Mouse (Mus musculus) lung, postnatal 0 days (tissue): ENCODE results near the gene Itgam. TPM values are rescaled to one million over a fixed set of nuclear protein-coding genes. Genes with fewer than 3 reads are reported as not detected.

Source experiments
- ATAC-seq: fragments of 200-750 bp; cut with Nextera tagmentation; 2 replicates; pipeline ENCODE4 v1.8.0; 2017; ENCODE audit warnings: moderate library complexity
- DNase-seq: peaks from one replicate; pipeline ENCODE4 v3.0.0-alpha.2; 2016; ENCODE audit warnings: low spot score
- H3K27ac ChIP-seq: fragments of 300-500 bp; sonication (generic); 2 replicates; pipeline ENCODE4 v1.5.1; 2014; ENCODE audit warnings: antibody characterized with exemption, mild to moderate bottlenecking, low read length, mixed read lengths
- H3K27me3 ChIP-seq: fragments of 300-500 bp; sonication (generic); replicated peaks from 2 replicates; pipeline ENCODE4 v1.6.1; 2014; ENCODE audit warnings: low read length, mixed read lengths; ENCODE audit not compliant: insufficient read depth
- H3K36me3 ChIP-seq: fragments of 300-500 bp; sonication (generic); 2 replicates; pipeline ENCODE4 v1.6.1; 2014; ENCODE audit warnings: low read length, mixed read lengths; ENCODE audit not compliant: insufficient read depth
- H3K4me1 ChIP-seq: fragments of 300-500 bp; sonication (generic); 2 replicates; pipeline ENCODE4 v1.6.1; 2014; ENCODE audit warnings: antibody characterized with exemption, low read depth, low read length, mixed read lengths; ENCODE audit not compliant: insufficient read depth
- H3K4me2 ChIP-seq: fragments of 300-500 bp; sonication (generic); replicated peaks from 2 replicates; pipeline ENCODE4 v1.6.1; 2014; ENCODE audit warnings: low read depth, mild to moderate bottlenecking, low read length, moderate library complexity, mixed read lengths
- H3K4me3 ChIP-seq: fragments of 300-500 bp; sonication (generic); 2 replicates; pipeline ENCODE4 v1.5.1; 2014; ENCODE audit warnings: low read depth, low read length
- H3K9ac ChIP-seq: fragments of 300-500 bp; sonication (generic); replicated peaks from 2 replicates; pipeline ENCODE4 v1.6.1; 2014; ENCODE audit warnings: low read depth, mild to moderate bottlenecking
- H3K9me3 ChIP-seq: fragments of 300-500 bp; sonication (generic); 2 replicates; pipeline ENCODE4 v1.6.1; 2016; ENCODE audit warnings: low read length, mixed read lengths
- CTCF ChIP-seq: IDR thresholded peaks from 2 replicates; pipeline ENCODE4 v1.5.1; 2016; ENCODE audit warnings: antibody characterized with exemption, mild to moderate bottlenecking
- EP300 ChIP-seq: IDR thresholded peaks from 2 replicates; pipeline ENCODE4 v1.6.1; 2016; ENCODE audit warnings: antibody characterized with exemption, mild to moderate bottlenecking, control low read depth
- WGBS: fragments of 180-500 bp; shearing (Covaris S2); extraction: QIAGEN DNeasy Blood & Tissue Kit; methylation state at CpG from one replicate; pipeline ENCODE4 v1.1.7; 2014; 5-methylcytosine and 5-hydroxymethylcytosine counted together
- polyA plus RNA-seq: library from polyadenylated mRNA; unstranded; fragments of >200 nt; fragmentation: Nextera tagmentation; extraction: Ambion mirVana; gene quantifications from 2 replicates; pipeline ENCODE4 v1.2.1, GENCODE M21; 2015

The Itgam gene
- polyA plus RNA-seq, 1 experiment from 2014 or later, result 2.3 TPM

DNA sequence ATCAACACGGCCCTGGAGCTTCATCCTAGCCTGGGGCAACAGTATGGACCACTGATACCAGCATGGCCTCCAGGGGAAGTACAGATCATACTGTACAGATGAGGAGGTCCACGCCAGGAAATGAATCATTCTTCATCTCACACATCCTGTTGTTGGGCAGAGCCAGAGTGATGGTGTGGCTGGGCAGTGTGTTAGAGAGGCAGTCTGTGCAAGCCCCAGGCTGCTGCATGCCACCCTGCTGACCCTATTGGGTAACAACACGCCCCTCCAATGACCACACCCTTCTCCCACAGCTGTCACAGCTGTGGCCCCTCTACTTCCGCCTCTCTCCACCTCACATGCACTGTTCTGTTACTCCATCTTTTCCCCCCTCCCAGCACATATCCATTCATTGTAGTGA, 11.7 kb upstream of the Itgam start:
- Histone ChIP-seq H3K4me2 (no peak overlapping the region), H3K9me3 (no peaks in the 10 kb centered on the region), H3K4me3 (no peak overlapping the region), H3K9ac (no peak overlapping the region), H3K27ac (no peak overlapping the region), H3K36me3 (no peaks in the 10 kb centered on the region), H3K27me3 (no peaks in the 10 kb centered on the region), H3K4me1 (no peaks in the 10 kb centered on the region)
- TF ChIP-seq EP300 (no peak), CTCF (no peak)
- ATAC-seq, result peak; percentile 50; the same call in 1 of the 2 replicates
- peak; percentile 31 for DNase-seq
- 45% methylated on average over 4 of the region's 4 CpGs for WGBS

- 51% methylated on average over 5 of the region's 5 CpGs for WGBS
Measured at GRCm38 (mm10) chr7:128053061-128053460, 9.4 kb upstream of the Itgam start.

DNA sequence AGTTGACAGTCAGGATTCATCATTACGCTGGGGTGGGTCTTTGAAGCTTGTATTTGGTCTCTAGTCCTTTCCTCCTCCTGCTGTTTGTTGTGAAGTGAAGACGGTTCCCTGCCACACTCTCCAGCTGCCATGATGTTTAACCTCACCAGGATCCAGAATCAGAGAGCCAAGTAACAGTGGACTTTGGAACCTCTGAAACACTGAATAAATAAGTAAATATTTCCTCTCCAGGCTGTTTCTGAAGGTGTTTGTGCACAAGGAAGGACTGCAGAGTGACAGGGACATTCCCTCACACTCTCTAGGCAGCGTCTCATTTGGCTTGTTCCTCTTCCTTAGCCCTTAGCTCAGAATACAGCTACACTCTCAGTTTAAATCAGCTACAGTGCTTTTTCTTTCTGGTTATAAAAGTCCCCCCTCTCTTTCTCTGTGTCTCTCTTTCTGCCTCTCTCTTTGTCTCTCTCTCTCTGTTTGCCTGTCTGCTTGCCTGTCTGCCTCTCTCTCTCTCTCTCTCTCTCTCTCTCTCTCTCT, 5.5 kb upstream of the Itgam start:
- Histone ChIP-seq H3K9me3 (no peaks in the 10 kb centered on the region), H3K4me3 (no peak overlapping the region), H3K4me1 (no peaks in the 10 kb centered on the region), H3K9ac (no peak overlapping the region), H3K36me3 (no peaks in the 10 kb centered on the region), H3K27ac (no peak overlapping the region), H3K4me2 (no peak overlapping the region), H3K27me3 (no peaks in the 10 kb centered on the region)
- DNase-seq (peak; percentile 13), ATAC-seq (no peak)
- 29% methylated on average over 3 of the region's 3 CpGs for WGBS
- no peak for TF ChIP-seq EP300
- TF ChIP-seq CTCF, result no peak

More at GRCm38 (mm10) chr7:128053061-128053460, 9.4 kb upstream of the Itgam start:
- DNase-seq, result no peak
- ATAC-seq, result no peak
- Histone ChIP-seq H3K9ac (no peak overlapping the region), H3K36me3 (no peaks in the 10 kb centered on the region), H3K27me3 (no peaks in the 10 kb centered on the region), H3K4me3 (no peak overlapping the region), H3K27ac (no peak overlapping the region), H3K4me2 (no peak overlapping the region), H3K9me3 (no peaks in the 10 kb centered on the region), H3K4me1 (no peaks in the 10 kb centered on the region)
- TF ChIP-seq CTCF (no peak), EP300 (no peak)

DNA sequence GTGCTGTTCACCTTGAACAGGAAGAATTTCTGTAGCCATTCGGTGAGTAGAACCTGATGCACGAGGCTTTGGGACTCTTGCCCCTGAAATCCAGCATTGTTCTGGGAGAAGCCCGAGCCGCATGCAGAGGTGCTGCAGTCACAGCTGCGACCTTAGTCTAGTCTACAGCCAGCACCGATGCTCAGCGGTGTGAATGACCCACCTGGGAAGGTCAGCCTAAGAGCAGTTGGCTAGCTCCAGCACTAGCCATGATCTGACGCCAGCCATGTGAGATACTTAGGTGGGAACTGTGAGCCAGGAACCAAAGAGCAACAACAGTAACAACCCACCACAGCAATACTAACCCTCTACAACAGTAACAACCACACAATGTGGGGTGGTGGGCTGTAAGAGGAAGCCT, 4.6 kb upstream of the Itgam start:
- H3K9me3 ChIP-seq, result no peaks in the 10 kb centered on the region
- H3K9ac ChIP-seq, result no peak overlapping the region
- no peak overlapping the region for H3K27ac ChIP-seq
- H3K4me2 ChIP-seq, result no peak overlapping the region
- no peaks in the 10 kb centered on the region for H3K27me3 ChIP-seq
- no peaks in the 10 kb centered on the region for H3K36me3 ChIP-seq
- WGBS, result 72% methylated on average over 8 of the region's 8 CpGs
- TF ChIP-seq CTCF (no peak), EP300 (no peak)
- DNase-seq (no peak), ATAC-seq (no peak)
- H3K4me3 ChIP-seq, result no peak overlapping the region
- no peaks in the 10 kb centered on the region for H3K4me1 ChIP-seq

DNA sequence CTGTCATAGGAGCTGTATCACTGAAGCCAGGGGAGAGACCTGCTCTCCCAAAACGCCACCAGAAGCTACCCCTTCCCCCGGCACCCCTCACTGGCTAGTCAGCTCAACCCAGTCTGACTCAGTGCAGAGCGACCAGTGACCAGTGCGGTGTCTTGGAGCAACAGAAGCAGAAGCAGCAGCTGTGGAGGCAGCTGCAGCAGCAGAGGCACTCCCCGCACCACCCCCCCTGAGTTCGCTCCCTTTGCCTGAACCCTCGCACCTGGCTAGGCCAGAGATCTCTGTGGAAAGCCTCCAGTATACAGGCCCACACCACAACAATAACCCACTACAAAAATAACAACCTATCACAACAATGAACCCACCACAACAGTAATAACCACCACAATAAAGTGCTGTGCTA, 3.9 kb upstream of the Itgam start:
- Histone ChIP-seq H3K27me3 (no peaks in the 10 kb centered on the region), H3K9ac (no peak overlapping the region), H3K27ac (no peak overlapping the region), H3K4me3 (no peak overlapping the region), H3K36me3 (no peaks in the 10 kb centered on the region), H3K4me1 (no peaks in the 10 kb centered on the region), H3K4me2 (no peak overlapping the region), H3K9me3 (no peaks in the 10 kb centered on the region)
- no peak for TF ChIP-seq CTCF
- TF ChIP-seq EP300, result no peak
- DNase-seq, result no peak
- no peak for ATAC-seq
- 58% methylated on average over 7 of the region's 7 CpGs for WGBS

- H3K36me3 ChIP-seq, result no peaks in the 10 kb centered on the region
- no peak overlapping the region for H3K27ac ChIP-seq
- whole genome bisulfite sequencing, result 66% methylated on average over 4 of the region's 4 CpGs
- DNase-seq (no peak), ATAC-seq (no peak)
- H3K4me1 ChIP-seq, result no peaks in the 10 kb centered on the region
- H3K9ac ChIP-seq, result no peak overlapping the region
- H3K27me3 ChIP-seq, result no peaks in the 10 kb centered on the region
- H3K9me3 ChIP-seq, result no peaks in the 10 kb centered on the region
- H3K4me2 ChIP-seq, result no peak overlapping the region
- no peak for TF ChIP-seq EP300
- no peak for TF ChIP-seq CTCF
- no peak overlapping the region for H3K4me3 ChIP-seq
Measured at GRCm38 (mm10) chr7:128059091-128059490, 3.3 kb upstream of the Itgam start.
